8 mouse cellular contexts compared by ENCODE assay signal in the genomic region with DNA sequence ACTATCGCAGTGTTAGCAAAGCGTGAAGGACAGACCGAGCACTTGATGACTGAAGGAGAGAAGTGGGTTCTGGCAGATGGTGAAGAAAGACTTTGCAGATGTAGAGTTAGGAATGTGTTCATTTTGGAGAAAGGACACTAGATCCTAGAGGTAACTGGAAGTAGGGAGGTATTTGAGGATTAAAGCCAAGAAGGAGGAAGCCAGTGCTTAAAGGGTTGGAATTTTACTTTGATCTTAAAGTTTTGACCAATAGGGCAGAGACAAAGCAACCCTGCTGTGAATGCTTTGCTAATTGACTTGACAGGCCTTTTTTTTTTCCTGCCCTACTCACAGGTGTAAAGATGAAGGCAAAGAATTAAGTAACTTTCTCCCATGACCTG. TPM values are rescaled to one million over a fixed set of nuclear protein-coding genes. Genes with fewer than 3 reads are reported as not detected.
A peak's percentile ranks its signal among the peaks of the same experiment; 100 is the strongest.
DNase-seq lines count a peak whose midpoint lies in the region; ATAC-seq and TF ChIP-seq lines count a peak whose summit lies in the region.

No protein-coding gene starts in this region.

- H3K9me3 ChIP-seq in lung, postnatal 0 days (ENCODE audit: low read length), result no peaks in the 10 kb centered on the region
- H3K9me3 ChIP-seq in embryonic facial prominence, embryonic 14.5 days (ENCODE audit: control insufficient read depth, low read length), result no peaks in the 10 kb centered on the region
- no peaks in the 10 kb centered on the region for H3K9me3 ChIP-seq in intestine, postnatal 0 days (ENCODE audit: control insufficient read depth)

- H3K27me3 ChIP-seq in lung, postnatal 0 days (replicated peaks; ENCODE audit: insufficient read depth, low read length), result no peaks in the 10 kb centered on the region
- no peaks in the 10 kb centered on the region for H3K27me3 ChIP-seq in embryonic facial prominence, embryonic 14.5 days (replicated peaks; ENCODE audit: control insufficient read depth, insufficient read depth, low read length)
- H3K27me3 ChIP-seq in intestine, postnatal 0 days (replicated peaks; ENCODE audit: control insufficient read depth, insufficient read depth, low read length), result no peaks in the 10 kb centered on the region
- H3K27me3 ChIP-seq in small intestine, adult 2 months (ENCODE audit: control insufficient read depth, insufficient read depth, low read length), result no peaks in the 10 kb centered on the region

- peak overlapping the region; percentile 90 for H3K4me3 ChIP-seq in lung, postnatal 0 days (ENCODE audit: low read depth, low read length)
- H3K4me3 ChIP-seq in embryonic facial prominence, embryonic 14.5 days (ENCODE audit: low read depth, low read length), result peak overlapping the region; percentile 86
- peak overlapping the region; percentile 86 for H3K4me3 ChIP-seq in intestine, postnatal 0 days (ENCODE audit: low read depth, low read length)
- peak overlapping the region; percentile 88; the same call in 1 of the 2 replicates for H3K4me3 ChIP-seq in small intestine, adult 2 months (ENCODE audit: low read depth, low read length)

- no peak for TF ChIP-seq CTCF in lung, postnatal 0 days (IDR thresholded peaks at IDR 0.05)
- no peak for TF ChIP-seq CTCF in intestine, postnatal 0 days (IDR thresholded peaks at IDR 0.05; ENCODE audit: low read depth)
- TF ChIP-seq CTCF in small intestine, adult 2 months (IDR thresholded peaks at IDR 0.05; ENCODE audit: extremely low read depth, insufficient read length, insufficient replicate concordance, low read depth, low read length), result no peak

- WGBS in lung, postnatal 0 days, result 0% methylated on average over 3 of the region's 3 CpGs
- under 1% methylated on average over 3 of the region's 3 CpGs for WGBS in embryonic facial prominence, embryonic 14.5 days
- WGBS in intestine, postnatal 0 days, result 1% methylated on average over 3 of the region's 3 CpGs
- under 1% methylated on average over 3 of the region's 3 CpGs for WGBS in small intestine, adult 2 months

- ATAC-seq in lung, postnatal 0 days, result no peak
- no peak for ATAC-seq in embryonic facial prominence, embryonic 14.5 days (ENCODE audit: low read depth)
- no peak for ATAC-seq in intestine, postnatal 0 days
- no peak for ATAC-seq in frontal cortex, adult (ENCODE audit: low TSS enrichment)

- peak overlapping the region; percentile 95 for H3K9ac ChIP-seq in lung, postnatal 0 days (replicated peaks; ENCODE audit: low read depth)
- peak overlapping the region; percentile 97 for H3K9ac ChIP-seq in embryonic facial prominence, embryonic 14.5 days (ENCODE audit: low read depth, low read length)
- peak overlapping the region; percentile 97 for H3K9ac ChIP-seq in intestine, postnatal 0 days (ENCODE audit: low read depth, low read length)

- no peaks in the 10 kb centered on the region; the same call in 1 of the 2 replicates for H3K4me1 ChIP-seq in lung, postnatal 0 days (ENCODE audit: insufficient read depth, low read depth, low read length)
- peaks cover 20% of the 10 kb centered on the region for H3K4me1 ChIP-seq in embryonic facial prominence, embryonic 14.5 days (ENCODE audit: control insufficient read depth, insufficient read depth, low read length)
- peaks cover 3% of the 10 kb centered on the region; the same call in 1 of the 2 replicates for H3K4me1 ChIP-seq in intestine, postnatal 0 days (replicated peaks; ENCODE audit: control insufficient read depth, insufficient read depth, low read length)
- H3K4me1 ChIP-seq in small intestine, adult 2 months (ENCODE audit: control insufficient read depth, insufficient read depth, insufficient read length, low read length), result peaks cover 3% of the 10 kb centered on the region; the same call in 1 of the 2 replicates

- H3K4me2 ChIP-seq in lung, postnatal 0 days (replicated peaks; ENCODE audit: low read depth, low read length), result peak overlapping the region; percentile 92
- peak overlapping the region; percentile 69 for H3K4me2 ChIP-seq in embryonic facial prominence, embryonic 14.5 days (ENCODE audit: low read depth, low read length)
- peak overlapping the region; percentile 94 for H3K4me2 ChIP-seq in intestine, postnatal 0 days (replicated peaks; ENCODE audit: low read depth)

- H3K27ac ChIP-seq in lung, postnatal 0 days (ENCODE audit: low read length), result peak overlapping the region; percentile 100
- peak overlapping the region; percentile 100 for H3K27ac ChIP-seq in embryonic facial prominence, embryonic 14.5 days (replicated peaks; ENCODE audit: low read depth, low read length)
- peak overlapping the region; percentile 99 for H3K27ac ChIP-seq in intestine, postnatal 0 days (ENCODE audit: low read depth, low read length)
- H3K27ac ChIP-seq in small intestine, adult 2 months (ENCODE audit: insufficient read depth, low read depth, low read length), result peak overlapping the region; percentile 98

- TF ChIP-seq POLR2A in small intestine, adult 2 months (IDR thresholded peaks at IDR 0.05; ENCODE audit: low read depth, low read length), result no peak

- peak; percentile 25 for DNase-seq in lung, postnatal 0 days (ENCODE audit: low spot score)
- no peak for DNase-seq in lung, postnatal 36 days
- DNase-seq in embryonic facial prominence, embryonic 14.5 days (ENCODE audit: low spot score), result peak; percentile 19
- no peak for DNase-seq in cerebellum, adult 9-11 months
- DNase-seq in cerebellum, postnatal 14 days, result no peak

- no peaks in the 10 kb centered on the region for H3K36me3 ChIP-seq in lung, postnatal 0 days (ENCODE audit: insufficient read depth, low read length)
- no peaks in the 10 kb centered on the region for H3K36me3 ChIP-seq in embryonic facial prominence, embryonic 14.5 days (ENCODE audit: control insufficient read depth, insufficient read depth, low read length)
- no peaks in the 10 kb centered on the region for H3K36me3 ChIP-seq in intestine, postnatal 0 days (ENCODE audit: control insufficient read depth, insufficient read depth)
- H3K36me3 ChIP-seq in small intestine, adult 2 months (ENCODE audit: control insufficient read depth, insufficient read depth, low read length), result no peaks in the 10 kb centered on the region

- no peak for TF ChIP-seq EP300 in lung, postnatal 0 days (IDR thresholded peaks at IDR 0.05)

RNA-seq across cellular contexts. Expression of a gene that starts 1.2 kb away (rescaled TPM):
- 15.5 and 20.6 TPM in 2 replicates for polyA plus RNA-seq in lung, postnatal 0 days (2015; fragmentation: Nextera tagmentation; extraction: Ambion mirVana)
- polyA plus RNA-seq in embryonic facial prominence, embryonic 14.5 days (2014; fragmentation: Nextera tagmentation; extraction: Ambion mirVana), result 37.0 and 40.7 TPM in 2 replicates
- 8.6 and 8.7 TPM in 2 replicates for polyA plus RNA-seq in intestine, postnatal 0 days (2015; fragmentation: Nextera tagmentation; extraction: Ambion mirVana)
- polyA plus RNA-seq in small intestine, adult 2 months (2012; rRNA removed), result 0.44 and 0.53 TPM in 2 replicates

Comparison
In these comparisons a context has a peak if more than half of its experiments do, and no peak if none do; other contexts are left out.
1. DNase-seq: peak in lung, postnatal 0 days (single experiment) and embryonic facial prominence, embryonic 14.5 days (single experiment); none in lung, postnatal 36 days (single experiment), cerebellum, adult 9-11 months (single experiment) and cerebellum, postnatal 14 days (0 of 2).
2. Peak in every context shown above with its lines, with median percentiles within 50 percentile points of each other: H3K27ac ChIP-seq, H3K4me2 ChIP-seq, H3K4me3 ChIP-seq and H3K9ac ChIP-seq.